Mouse (Mus musculus): Measurements from ENCODE around the gene Cd276.
"Not testable (repeated sequence)": the region's sequence is repeated elsewhere in the genome, so short reads cannot be mapped to it uniquely, and the experiment has no call there.

The Cd276 gene

DNA sequence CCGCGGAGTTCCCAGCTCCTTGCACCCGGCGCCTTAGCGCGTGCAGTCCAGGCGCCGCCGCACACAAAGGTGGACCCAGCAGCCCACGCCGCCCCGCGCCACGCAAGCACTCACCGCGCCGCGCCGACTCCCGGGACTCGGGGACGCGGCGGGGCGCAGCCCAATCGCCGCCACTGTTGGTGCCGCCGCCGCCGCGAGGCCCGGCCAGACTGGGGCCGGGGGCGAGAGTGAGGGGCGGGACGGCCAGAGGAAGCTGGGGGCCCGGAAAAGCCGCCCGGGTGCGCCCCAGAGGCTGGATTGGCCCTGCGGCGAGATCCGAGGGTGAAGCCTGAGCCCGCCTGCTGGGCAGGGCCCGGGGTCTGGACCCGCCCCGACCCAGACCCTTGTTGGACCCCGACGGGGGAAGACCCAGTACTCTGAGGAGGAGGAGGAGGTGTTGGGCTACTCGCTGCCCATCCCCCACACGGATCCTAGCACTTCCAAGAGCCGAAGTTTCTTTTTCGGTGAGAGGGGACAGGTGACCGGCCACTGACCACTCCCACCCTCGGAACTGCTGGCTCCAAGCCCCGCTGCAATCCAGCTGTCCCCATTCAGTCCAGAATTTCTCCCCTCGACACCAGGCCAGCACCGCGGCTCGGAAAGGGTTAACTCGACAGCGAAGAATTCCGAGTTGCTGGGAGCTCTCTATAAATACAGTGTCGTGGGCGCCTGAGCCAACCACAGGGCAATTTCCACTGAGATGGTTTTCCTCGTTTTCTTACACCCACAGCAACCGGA lies at the start of gene Cd276:
Gene Cd276, minus strand, starts transcription at position 530 of the 777 bp plus-strand sequence.
- DNase-seq: peak; percentile 63 to 65

DNA sequence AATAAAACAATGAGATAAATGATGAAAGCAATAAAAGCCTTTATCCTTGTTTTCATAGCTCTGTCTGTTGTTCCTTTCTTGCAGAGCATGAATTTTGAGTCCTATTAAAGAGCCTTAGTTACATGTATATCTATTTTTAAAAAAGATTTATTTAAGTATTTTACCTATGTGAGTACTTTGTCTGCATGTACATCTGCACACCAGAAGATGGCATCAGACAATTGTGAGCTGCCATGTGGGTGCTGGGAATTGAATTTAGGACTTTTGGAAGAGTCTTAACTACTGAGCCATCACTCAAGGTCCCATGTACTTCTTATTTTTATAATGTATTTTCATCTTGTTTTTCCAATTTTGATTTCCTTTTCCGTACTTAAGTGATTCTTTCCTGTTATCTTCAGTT lies 40.1 kb upstream of the Cd276 start:
- no peak for DNase-seq

DNA sequence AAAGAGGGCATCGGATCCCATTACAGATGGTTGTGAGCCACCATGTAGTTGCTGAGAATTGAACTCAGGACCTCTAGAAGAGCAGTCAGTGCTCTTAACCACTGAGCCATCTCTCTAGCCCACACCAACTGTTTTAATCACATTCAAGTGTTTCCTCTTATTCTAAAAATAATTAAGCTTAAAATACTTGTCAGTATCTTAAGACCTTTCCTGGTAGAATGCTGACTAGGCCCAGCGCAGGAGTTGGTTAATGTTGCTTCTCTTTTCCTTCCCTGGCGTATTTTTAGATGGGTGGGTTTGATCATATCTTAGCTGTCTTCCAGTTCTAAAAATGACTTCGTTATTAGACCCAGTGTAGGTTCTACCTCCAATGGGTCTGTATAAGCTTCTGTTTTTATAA lies 33.4 kb upstream of the Cd276 start:
- DNase-seq: no peak

DNA sequence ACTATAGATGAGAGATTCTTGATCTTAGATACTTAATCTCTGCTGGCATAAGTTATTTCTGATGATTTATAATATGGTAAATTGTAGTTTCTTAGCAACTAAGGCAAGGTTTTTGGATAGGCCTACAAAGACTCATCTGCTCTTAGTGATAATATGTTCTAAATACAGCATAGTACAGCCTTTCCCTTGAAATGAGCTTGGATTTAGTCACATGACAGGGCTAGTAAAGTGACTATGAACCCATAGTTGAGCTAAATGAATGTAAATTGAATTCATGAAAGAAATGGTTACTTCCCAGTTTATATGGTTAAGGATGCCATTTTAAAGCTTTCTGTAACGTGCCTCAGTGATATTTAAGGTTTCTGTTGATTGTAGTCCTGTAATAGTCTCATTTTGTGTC lies 29.1 kb upstream of the Cd276 start:
- DNase-seq: no peak

DNA sequence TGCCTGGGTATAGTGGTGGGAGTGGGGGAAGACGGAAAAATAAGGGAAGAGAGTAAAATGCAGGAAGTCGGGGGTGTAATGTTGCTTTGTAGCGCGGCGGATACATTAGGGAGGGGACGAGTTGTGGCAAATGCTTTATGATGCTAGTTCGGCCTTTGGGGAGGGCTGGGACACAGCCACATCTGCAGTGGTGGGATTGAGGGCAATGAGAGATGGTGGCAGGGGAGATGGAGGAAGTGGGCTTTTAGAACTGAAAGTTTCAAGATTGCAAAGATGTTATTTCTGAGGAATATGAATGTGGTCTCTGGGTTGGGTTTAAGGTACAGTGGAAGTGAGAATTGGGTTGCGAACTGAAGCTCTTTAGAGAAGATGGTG lies 28.0 kb upstream of the Cd276 start:
- no peak for DNase-seq

DNA sequence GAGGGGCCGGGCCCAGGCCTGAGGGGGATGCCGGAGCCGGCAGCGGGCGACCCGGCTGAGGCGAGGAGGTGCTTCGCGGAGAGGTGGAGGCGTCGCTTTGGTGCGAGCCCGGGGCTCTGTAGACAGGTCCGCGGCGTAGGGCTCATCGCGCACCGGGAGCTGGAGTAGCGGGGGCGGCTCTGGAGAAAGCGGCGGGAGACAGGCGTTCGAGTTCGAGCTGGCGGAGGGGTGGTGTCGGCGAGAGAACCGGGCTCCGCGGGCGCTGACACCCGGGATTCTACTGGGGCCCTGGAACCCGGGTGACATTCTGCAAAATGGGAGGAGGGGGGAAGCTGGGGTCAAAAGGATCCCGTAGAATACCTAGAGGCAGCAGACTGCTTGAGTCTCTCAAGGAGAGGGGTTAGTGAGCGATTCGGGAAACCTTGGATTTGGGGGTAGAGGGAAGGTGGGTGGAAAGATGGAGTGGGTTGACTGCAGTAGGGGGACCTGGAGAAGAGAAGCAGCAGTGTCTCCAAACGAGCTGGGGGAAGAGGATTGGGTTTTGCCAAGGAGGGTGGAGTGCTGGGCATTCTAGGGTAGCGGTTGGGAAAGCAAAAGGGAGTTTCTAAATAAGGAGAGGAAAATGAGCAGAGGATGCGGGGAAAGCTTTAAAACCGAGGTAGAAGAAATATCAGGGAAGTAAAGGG lies 27.5 kb upstream of the Cd276 start:
- DNase-seq: peak in 1 of 2 experiments; percentile 49

DNA sequence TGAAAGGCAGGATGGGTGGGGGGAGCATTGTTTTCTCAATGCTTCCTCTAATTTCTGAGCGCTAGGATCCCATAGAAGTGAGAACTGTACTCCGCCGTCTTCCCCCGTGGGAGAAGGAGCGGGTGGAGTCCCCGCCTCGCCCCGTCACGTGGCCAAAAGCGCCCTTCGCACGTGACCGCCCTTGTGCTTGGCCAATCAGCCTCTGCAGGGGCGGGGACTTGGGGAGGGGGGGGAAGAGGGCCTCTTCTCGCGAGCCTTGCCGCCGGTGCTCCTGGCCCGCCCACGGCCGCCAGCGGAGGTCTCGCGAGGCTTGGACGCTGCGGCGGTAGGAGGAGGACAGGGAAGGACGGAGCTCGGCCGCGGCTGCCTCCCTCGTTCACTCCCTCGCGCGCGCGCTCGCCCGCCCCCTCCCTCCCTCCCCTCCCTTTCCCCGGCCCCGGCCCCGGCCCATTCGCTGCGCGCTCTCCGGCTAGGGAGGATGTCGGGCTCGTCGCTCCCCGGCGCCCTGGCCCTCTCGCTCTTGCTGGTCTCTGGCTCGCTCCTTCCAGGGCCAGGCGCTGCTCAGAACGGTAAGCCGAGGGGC lies 26.8 kb upstream of the Cd276 start, which contains the start of gene Nptn:
Gene Nptn, plus strand, starts transcription at position 283 of the 583 bp plus-strand sequence.
- DNase-seq: peak; percentile 98 to 99

DNA sequence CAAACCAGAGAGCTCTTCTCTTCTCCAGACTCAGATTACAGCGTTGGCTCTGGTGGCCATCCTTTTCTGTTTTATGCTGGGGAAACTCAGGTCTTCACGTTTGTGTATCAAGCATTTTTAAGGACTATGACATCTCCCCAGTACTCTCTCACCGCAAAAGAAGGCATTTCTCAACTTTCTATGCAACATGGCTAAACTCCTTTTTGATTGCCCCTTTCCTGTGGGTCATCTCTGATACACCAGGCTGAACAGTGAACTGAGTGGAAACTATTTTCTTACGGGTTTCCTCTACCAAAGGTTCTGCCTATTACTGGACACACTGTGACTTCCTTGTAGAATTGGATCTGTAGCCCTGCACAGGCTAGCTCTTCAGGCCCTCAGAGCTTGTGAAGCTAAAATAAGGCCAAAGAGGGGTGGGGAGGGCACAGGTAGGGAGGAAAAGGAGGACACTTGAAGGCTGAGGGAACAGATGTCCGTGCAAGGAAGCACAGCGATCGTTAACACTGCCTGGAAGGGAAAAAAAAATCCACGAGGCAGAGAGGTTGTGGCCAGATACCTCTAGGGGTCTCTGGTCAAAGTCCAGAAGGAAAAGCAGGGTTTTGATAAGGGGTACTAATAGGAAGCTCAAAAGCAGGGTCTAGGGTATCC lies 26.2 kb upstream of the Cd276 start:
- DNase-seq: peak; percentile 10 to 43

DNA sequence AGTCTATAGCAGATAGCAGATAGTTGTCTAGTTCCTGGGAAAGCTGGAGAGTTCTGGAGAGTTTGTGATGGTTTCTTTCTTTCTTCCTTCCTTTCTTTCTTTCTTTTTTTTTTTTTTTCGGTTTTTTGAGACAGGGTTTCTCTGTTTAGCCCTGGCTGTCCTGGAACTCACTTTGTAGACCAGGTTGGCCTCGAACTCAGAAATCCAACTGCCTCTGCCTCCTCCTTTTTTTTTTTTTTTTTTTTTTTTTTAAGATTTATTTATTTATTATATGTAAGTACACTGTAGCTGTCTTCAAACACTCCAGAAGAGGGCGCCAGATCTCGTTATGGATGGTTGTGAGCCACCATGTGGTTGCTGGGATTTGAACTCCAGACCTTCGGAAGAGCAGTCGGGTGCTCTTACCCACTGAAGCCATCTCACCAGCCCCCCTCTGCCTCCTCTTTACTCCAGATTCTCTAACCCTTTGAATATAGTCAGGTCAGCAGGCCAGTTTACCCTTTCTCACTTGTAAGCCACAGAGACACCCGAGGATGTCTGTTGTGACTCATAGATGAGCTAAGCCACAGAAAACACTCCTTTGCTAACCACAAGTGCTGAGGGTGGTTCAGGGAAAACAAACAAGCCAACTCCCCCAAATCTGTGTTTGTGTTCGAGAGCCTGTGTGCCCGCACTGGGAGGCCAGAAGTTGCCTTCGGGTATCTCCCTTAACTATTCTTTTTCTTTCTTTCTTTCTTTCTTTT lies 25.4 kb upstream of the Cd276 start:
- not testable (repeated sequence) for DNase-seq

DNA sequence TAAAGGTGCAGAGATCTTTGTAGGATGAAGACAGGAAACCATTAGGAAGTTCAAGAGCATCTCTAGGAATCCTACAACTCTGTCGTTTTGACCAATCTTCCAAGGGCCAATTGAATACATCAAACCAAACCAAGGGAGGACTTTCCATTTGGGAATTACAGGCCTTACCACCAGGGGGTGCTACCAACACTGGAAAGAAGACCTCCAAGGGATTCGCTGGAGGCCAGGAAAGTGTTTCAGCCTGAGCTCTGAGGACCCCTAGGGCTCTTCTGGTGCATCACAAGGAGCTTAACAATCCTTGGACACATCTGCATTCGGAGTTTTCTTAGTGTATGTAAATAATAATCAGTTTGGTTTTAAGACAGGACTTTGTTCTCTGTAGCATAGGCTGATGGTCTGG lies 23.4 kb upstream of the Cd276 start:
- peak; percentile 89 to 96 for DNase-seq

DNA sequence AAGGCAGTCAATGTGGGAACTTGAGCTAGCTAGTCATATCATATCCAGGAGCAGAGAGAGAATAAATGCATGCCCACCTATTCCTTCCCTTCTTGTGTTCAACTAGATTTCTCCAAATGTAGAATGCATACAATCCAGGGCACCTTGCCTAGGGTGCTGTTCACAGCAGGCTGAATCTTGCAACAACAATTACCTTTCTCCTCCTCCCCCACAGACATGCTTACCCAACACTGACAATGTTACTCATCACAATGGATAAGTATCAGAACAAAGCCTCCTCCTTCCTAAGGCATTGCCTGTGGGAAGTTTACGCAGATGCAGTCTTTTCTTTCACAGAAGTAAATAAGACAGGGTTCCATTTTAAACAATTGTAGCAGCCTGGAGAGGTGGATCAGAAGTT lies 15.8 kb upstream of the Cd276 start:
- DNase-seq: no peak

DNA sequence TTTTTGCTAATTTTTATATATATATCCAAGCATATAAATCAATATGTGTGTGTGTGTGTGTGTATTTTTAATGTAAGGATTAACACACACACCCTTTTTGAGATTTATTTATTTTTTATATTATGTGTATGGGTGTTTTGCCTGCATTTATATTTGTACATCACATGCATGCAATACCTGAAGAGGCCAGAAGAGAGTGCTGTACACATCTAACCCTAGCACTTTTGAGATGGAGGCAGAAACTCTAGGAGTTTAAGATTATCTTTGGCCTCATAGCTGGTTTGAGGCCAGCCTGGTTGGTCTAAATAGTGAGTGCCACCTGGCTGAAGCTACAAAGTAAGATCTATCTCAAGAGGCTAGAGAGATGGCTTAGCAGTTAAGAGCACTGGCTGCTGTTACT lies 12.4 kb upstream of the Cd276 start:
- DNase-seq: peak in 1 of 2 experiments; percentile 29

DNA sequence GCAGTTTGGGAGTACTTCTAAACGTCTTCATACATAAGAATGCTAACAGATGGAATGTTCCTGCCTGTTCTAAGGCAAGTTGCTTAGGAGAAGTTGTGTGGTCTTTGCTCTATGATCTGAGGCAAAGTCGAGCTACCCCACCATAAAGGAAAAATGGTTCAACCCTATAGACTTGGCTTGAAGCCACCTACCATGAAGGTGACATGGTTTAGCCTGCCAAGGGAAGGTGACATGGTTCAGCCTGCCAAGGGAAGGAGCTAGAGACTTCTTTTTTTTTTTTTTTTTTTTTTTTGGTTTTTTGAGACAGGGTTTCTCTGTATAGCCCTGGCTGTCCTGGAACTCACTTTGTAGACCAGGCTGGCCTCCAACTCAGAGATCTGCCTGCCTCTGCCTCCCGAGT lies 10.7 kb upstream of the Cd276 start:
- DNase-seq: not testable (repeated sequence)

DNA sequence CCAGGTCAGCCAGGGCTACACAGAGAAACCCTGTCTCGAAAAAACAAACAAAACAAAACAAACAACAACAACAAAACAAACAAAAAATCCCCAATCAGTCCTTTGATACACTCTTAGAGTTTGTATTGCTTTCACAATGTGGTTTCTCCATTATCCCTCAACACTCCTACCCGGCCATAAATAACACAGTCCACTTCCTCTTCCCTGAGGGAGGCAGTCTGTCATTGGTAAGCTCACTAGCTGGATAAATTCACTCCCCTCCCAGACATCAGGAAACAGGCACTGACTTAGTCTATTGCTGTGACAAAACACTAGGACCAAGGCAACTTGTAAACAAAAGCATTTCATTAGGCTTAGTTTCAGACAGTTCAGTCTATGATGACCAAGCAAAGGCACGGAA lies 5.0 kb upstream of the Cd276 start:
- no peak for DNase-seq

DNA sequence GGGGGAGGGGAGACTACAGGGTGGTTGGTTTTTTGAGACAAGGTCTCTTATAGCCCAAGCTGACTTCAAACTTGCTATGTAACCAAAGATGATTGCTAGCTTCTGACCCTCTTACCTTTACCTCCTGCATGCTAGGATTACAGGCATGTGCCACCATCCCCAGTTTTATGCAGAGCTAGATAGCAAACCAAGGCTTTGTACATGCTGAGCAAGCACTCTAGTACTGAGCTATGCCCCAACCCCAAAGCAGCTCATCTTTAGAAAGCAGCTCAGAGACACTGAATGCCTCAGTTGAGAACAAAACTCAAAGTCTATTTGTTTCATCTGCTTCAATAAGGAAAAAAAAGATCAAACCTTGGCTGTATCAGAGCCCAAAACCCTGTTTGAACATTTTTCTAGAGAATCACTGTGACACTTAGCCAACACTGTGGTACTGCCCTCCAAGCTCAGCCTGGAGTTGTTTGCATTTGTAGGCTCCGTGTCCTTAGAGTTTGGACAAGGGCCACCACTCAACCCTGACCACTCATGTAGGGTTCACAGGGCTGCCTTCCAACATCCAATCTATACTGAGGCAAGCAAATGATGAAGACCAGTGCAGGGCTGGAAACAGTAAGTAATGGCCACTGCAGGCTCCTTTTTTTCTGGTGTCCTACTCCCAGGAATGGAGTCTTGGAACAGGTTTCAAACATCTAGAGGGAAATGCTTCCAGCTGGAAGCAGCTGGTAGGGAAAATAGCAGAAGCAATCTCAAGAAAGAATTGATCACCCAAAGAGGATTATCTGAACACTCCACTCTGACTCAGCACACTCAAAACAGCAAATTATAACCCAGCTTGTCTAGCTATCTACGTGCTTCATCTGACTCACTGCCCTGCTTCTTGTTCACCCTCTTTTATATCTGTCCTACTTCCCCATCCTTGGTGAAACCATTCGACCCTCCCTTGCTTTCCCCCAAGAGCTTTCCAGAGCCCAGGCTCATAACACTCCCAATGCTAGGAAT lies 2.5 kb upstream of the Cd276 start:
- DNase-seq: no peak

DNA sequence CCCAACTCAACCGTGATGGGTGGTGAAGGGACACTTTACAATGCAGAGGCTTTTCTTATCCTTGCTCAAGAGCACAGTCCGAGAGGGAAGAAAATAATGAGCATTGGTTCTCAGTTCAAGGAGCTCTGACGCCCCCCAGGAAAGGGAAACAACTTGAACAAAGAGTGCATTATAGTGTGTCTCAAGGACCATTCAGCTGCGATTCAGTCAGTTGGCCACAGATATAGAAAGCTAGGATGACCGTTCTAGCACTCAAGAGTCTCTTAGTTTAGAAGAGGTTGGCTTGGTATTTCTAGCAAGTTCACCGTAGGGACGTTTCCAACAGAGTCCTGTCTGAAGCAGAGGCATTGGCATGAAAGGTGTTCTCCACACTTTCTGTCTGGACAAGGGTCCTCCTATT lies 1.4 kb upstream of the Cd276 start:
- DNase-seq: no peak

DNA sequence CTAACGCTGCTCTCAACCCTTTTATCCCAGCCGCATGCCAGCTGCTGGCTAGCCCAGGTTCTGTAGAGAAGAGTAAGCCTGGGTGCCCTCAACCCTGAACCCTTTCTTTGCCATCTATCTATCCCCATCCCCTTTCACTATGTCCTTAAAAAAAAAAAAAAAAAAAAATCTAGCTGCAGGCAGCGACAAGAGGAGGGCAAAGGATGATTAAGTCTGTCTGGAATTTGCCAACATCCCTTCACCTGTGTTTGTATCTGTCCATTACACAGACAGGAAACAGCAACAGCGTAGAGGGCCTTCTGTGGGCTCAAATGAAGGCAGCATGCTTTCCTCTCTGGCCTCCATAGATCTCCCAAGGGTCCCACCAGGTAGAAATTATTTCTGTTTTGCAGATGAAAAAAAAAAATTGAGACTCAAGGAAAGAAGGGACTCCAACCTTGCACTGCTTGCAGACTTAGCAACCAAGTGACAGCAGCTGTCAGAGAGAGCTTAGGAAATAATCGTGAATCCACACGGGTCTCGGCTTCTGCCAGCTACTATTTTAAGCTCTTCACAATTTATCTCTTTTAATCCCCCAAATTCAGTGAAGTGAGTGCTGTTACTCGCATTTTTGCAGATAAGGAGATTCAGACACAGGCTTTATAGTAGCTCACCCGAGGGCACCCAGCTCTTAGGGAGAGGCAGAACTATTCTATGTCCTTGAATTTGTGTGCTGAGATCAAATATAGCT lies 613 bp upstream of the Cd276 start:
- DNase-seq: no peak

DNA sequence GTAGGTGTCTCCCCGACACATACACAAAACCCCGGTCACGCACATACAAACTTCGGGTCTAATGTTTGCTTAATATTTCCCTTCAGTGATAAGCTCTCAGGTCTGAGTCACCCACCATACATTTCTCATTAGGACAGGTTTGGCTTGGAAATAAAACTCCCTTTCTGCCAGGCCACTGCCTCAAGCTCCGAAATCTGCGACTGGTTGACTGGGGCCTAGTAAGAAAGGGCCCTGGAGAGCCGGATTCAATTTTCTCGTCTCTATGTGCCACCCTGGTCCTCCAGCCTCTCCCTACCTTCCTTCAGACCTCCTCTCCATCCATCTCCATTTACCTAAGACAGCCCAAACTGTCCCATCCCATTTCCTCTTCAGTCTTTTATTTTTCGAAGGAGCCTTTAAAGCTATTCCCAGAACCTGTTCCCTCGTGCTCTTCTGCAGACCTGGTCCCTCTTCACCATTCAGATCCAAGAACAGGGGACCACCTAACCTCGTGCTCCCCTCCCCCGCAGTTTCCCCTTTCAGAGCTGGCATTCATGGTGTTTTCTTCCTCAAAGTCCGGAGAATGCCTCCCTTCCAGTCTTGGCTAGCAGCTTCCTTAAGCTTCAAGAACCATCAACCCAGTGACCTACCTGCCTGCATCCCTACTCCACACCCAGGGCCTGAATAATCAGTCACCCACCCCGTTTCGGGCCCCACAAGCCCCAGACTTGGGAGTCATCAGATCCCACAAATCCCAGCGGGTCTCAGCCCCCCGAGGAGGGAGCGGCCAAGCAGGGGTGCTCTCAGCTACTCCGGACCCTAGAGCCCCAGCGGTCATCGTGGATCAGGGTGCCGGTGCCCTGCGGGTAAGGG lies 955 bp downstream of the Cd276 start:
- no peak for DNase-seq

DNA sequence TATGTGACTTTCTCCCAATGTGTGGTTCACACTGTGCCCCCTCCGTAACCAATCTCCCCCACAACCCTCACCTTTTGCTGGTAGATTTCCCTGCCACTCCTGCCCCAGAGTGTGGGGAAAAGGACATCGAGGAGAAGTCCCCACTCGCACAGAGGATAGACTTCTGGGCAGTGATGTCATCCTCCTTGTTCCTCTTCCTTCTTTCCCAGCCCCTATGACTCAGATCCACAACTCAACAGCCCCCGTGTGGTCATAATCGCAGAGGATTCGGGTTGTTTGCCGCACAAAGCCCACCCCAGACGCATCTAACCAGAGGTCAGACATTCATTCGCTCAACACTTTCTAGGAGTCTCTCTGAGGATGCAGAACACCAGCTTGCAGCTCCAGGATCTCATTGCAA lies 3.2 kb downstream of the Cd276 start:
- DNase-seq: no peak

DNA sequence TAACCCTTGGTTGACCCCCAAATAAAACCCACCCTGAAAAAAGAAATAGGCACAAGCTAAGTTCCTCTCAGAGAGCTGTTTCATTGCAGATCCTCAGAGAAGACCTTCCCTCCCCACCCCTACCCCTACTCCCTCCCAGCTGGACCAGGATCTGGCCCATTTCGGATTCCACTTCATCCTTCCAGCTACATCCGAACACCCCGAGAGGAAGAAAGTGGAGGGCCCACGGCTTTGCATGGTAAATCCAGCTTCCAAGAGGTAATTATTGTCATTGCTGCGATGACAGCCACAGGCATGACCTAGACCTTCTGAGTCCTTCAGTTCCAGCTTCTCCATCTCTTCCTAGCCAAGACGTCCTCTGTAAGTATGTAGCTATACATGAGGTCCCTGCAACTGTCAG lies 4.3 kb downstream of the Cd276 start:
- DNase-seq: no peak

Measured in kidney, postnatal 25 days (tissue).